Mouse (Mus musculus): ENCODE results near the gene Nes.

Gene Nes

GRCm38 (mm10) chr3:87981894-87982835 is 11.3 kb downstream of the Nes start:
- in situ Hi-C loops (cut with MboI, MseI) = loop anchor here (5.0 kb wide), 1 partner anchor 40 kb away; no protein-coding TSS in a partner anchor

- in situ Hi-C loops (cut with MboI, MseI) = loop anchor here (5.0 kb wide), 1 partner anchor 41 kb away; no protein-coding TSS in a partner anchor
Observed at GRCm38 (mm10) chr3:87982836-87983601, 12.1 kb downstream of the Nes start.

GRCm38 (mm10) chr3:87983627-87984026 is 12.7 kb downstream of the Nes start:
- in situ Hi-C loops (cut with MboI, MseI) = loop anchor here (5.0 kb wide), 1 partner anchor 41 kb away; no protein-coding TSS in a partner anchor

- in situ Hi-C loops (cut with MboI, MseI) = loop anchor here (5.0 kb wide), 1 partner anchor 42 kb away; no protein-coding TSS in a partner anchor
Observed at GRCm38 (mm10) chr3:87984094-87984493, 13.2 kb downstream of the Nes start.

- in situ Hi-C loops (cut with MboI, MseI) = no loop called here
Observed at GRCm38 (mm10) chr3:87985505-87986320, 14.8 kb downstream of the Nes start.

- in situ Hi-C loops (cut with MboI, MseI) = no loop called here
Observed at GRCm38 (mm10) chr3:87986868-87987267, 16.0 kb downstream of the Nes start.

GRCm38 (mm10) chr3:87987633-87988032 is 16.8 kb downstream of the Nes start:
- in situ Hi-C loops (cut with MboI, MseI) = no loop called here

- in situ Hi-C loops (cut with MboI, MseI) = no loop called here
Observed at GRCm38 (mm10) chr3:87988068-87988467, 17.2 kb downstream of the Nes start.

- in situ Hi-C loops (cut with MboI, MseI) = no loop called here
Observed at GRCm38 (mm10) chr3:87989935-87990334, 19.1 kb downstream of the Nes start.

GRCm38 (mm10) chr3:87993436-87993835 is 22.6 kb downstream of the Nes start:
- in situ Hi-C loops (cut with MboI, MseI) = no loop called here

GRCm38 (mm10) chr3:87995331-87995730 is 24.5 kb downstream of the Nes start:
- in situ Hi-C loops (cut with MboI, MseI) = no loop called here

GRCm38 (mm10) chr3:87996401-87996800 is 25.5 kb downstream of the Nes start:
- in situ Hi-C loops (cut with MboI, MseI) = no loop called here

GRCm38 (mm10) chr3:87996971-87997614 is 26.2 kb downstream of the Nes start:
- in situ Hi-C loops (cut with MboI, MseI) = no loop called here

- in situ Hi-C loops (cut with MboI, MseI) = no loop called here
Observed at GRCm38 (mm10) chr3:87998747-87999146, 27.9 kb downstream of the Nes start.

GRCm38 (mm10) chr3:87999243-87999895 is 28.5 kb downstream of the Nes start:
- in situ Hi-C loops (cut with MboI, MseI) = no loop called here

GRCm38 (mm10) chr3:88000181-88000580 is 29.3 kb downstream of the Nes start, which contains the start of gene Bcan:
Gene Bcan, minus strand, starts transcription at chr3:88000230.
- in situ Hi-C loops (cut with MboI, MseI) = no loop called here

- in situ Hi-C loops (cut with MboI, MseI) = no loop called here
Observed at GRCm38 (mm10) chr3:88000816-88001595, 30.1 kb downstream of the Nes start.

- in situ Hi-C loops (cut with MboI, MseI) = no loop called here
Observed at GRCm38 (mm10) chr3:88002291-88002976, 31.6 kb downstream of the Nes start.

Measured in T-helper 2 cell (primary cell).